Mouse (Mus musculus): ENCODE results near the gene Lpxn. TPM values are rescaled to one million over a fixed set of nuclear protein-coding genes. Genes with fewer than 3 reads are reported as not detected.

Gene Lpxn
- polyA plus RNA-seq (2015; fragmentation: Nextera tagmentation; extraction: Ambion mirVana): 1.3 and 1.7 TPM in 2 replicates

DNA sequence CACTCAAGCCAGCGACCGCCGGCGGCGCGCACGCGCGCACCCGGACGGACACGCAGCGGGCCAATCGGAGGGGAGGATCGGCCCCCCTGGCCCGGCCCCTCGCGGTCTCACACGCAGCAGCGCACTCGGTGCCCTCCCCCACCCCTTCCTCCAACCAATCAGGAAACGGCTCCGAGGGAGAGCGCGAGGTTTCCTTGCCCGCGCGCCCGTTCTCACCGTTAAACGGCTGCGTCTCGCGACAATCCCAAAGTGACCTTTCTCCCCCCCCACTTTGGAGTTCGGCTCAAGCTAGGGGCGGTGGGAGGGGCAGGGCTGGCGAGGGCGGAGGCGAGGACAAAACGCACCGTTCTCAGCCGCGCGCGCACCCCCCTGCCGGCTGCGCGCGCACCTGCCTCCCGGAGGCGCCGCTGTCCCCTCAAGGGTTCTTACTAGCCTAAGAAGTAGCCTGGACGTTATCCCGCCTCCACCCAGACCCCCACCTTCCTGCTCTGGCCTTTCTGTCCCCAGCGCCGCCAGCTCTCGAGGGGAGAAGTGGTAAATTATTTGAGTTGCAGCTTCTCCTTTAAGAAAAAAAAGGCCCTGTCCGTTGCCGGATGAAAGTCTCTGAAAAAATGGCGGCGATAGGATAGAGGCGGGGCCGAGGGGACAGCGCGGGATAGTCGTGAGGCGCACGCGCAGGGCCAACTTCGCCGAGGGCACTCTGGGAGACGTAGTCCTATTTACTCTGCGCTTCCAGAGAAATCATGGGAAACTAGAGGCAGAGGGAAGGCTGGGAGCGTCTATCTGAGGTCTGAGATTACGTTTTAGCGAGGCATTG is at the start of gene Lpxn, which contains the start of gene Zfp91:
Gene Lpxn (plus strand): TSS at position 683 of the 817 bp plus-strand sequence.
Gene Zfp91 (minus strand): TSS at position 616 of the 817 bp plus-strand sequence.
- Histone ChIP-seq H3K36me3 (no peaks in the 10 kb centered on the region), H3K9me3 (no peaks in the 10 kb centered on the region), H3K9ac (peak within 1 kb of the TSS; percentile 98), H3K4me3 (peak within 1 kb of the TSS; percentile 92), H3K27ac (peak within 1 kb of the TSS; percentile 100), H3K27me3 (no peaks in the 10 kb centered on the region), H3K4me2 (replicated peaks) (peak within 1 kb of the TSS; percentile 73), H3K4me1 (peaks cover 10% of the 10 kb centered on the region; the same call in 1 of the 2 replicates)
- under 1% methylated on average over 64 of the region's 76 CpGs for WGBS
- peak; percentile 95 for ATAC-seq (ENCODE audit: low FRiP score, low read depth)

DNA sequence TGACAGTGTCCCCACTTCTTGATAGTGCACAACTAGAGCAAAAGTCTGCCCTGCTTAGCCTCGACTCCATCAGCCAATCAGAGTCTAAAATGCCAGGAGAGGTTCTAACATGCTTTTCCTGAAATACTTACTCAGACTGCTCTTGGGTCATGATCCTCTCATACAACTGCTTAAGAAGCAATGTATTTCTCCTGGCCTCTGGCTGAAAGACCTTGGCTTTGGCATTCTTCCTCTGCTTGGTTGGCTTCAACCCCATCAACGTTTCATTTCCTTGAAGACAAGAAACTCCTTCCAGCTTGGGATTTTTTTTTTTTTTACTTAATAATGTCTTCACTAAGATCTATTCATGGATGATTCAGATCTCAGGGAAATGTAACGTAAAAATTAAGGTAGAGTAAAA is 39.7 kb upstream of the Lpxn start:
- Histone ChIP-seq H3K27ac (no peak overlapping the region), H3K9ac (no peak overlapping the region), H3K36me3 (no peaks in the 10 kb centered on the region), H3K4me3 (no peak overlapping the region), H3K4me1 (no peaks in the 10 kb centered on the region), H3K9me3 (no peaks in the 10 kb centered on the region), H3K4me2 (replicated peaks) (no peak overlapping the region), H3K27me3 (no peaks in the 10 kb centered on the region)
- WGBS: 79% methylated on average over 3 of the region's 3 CpGs
- ATAC-seq (ENCODE audit: low FRiP score, low read depth): no peak

DNA sequence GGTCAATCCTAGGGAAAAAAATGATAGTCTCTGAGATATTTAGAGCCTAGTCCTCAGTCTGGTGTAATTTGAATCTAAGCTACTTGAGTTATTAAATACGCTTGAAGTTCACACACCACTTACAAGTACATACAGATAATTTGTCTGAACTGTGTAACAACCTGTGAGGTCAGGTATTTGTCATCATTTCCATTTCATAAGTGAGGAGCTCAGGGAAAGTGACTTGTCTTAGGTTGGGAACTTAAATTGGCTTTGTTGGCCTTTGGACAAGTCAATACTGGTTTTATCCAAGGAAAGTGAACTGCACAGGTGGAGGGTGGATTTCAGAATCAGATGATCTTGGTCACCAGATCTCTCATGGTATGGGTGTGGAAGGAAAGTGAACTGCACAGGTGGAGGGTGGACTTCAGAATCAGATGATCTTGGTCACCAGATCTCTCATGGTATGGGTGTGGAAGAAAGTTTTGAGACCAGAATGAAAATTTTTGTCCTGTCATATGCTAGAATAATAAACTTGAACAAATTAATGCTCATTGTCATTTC is 37.0 kb upstream of the Lpxn start:
- no peaks in the 10 kb centered on the region for H3K9me3 ChIP-seq

GRCm38 (mm10) chr19:12759656-12760055 is 36.3 kb upstream of the Lpxn start:
- WGBS: 80% methylated on average over 2 of the region's 2 CpGs
- Histone ChIP-seq H3K36me3 (peaks cover 28% of the 10 kb centered on the region), H3K9ac (no peak overlapping the region), H3K27me3 (no peaks in the 10 kb centered on the region), H3K4me3 (no peak overlapping the region), H3K4me1 (no peaks in the 10 kb centered on the region), H3K4me2 (replicated peaks) (no peak overlapping the region), H3K27ac (no peak overlapping the region), H3K9me3 (no peaks in the 10 kb centered on the region)
- ATAC-seq (ENCODE audit: low FRiP score, low read depth): no peak

More for the DNA sequence above, 37.0 kb upstream of the Lpxn start:
- Histone ChIP-seq H3K4me3 (no peak overlapping the region), H3K27me3 (no peaks in the 10 kb centered on the region), H3K4me2 (replicated peaks) (no peak overlapping the region), H3K9ac (no peak overlapping the region), H3K36me3 (peaks cover 22% of the 10 kb centered on the region), H3K27ac (no peak overlapping the region), H3K4me1 (no peaks in the 10 kb centered on the region)
- no peak for ATAC-seq (ENCODE audit: low FRiP score, low read depth)
- 88% methylated on average over 1 of the region's 1 CpGs for WGBS

GRCm38 (mm10) chr19:12762212-12763130 is 33.5 kb upstream of the Lpxn start:
- Histone ChIP-seq H3K4me2 (replicated peaks) (no peak overlapping the region), H3K36me3 (peaks cover 39% of the 10 kb centered on the region), H3K9me3 (no peaks in the 10 kb centered on the region), H3K9ac (no peak overlapping the region), H3K27ac (no peak overlapping the region), H3K4me1 (no peaks in the 10 kb centered on the region), H3K4me3 (no peak overlapping the region), H3K27me3 (no peaks in the 10 kb centered on the region)
- WGBS: 69% methylated on average over 2 of the region's 2 CpGs
- ATAC-seq (ENCODE audit: low FRiP score, low read depth): no peak

DNA sequence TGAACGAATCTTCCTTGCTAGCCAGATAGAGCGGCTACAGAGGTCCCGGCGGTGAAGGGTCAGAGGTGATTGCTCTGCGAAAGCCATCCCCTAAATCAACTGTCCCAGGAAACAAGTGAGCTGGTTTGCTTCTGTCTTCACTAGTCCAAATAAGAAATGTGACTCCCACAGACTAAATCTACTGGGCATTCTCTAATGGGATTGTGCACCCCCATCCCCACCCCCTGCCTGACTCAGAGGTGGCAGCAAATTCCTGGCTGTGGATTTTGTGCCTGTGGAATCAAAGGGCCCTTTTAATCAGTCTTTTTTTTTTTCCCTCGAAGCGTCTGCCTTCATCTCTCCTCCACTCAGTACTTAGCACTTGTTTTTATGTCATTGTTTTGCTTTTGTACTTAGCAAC is 30.7 kb upstream of the Lpxn start, which contains the start of gene Cntf:
Gene Cntf (minus strand): TSS at position 325 of the 400 bp plus-strand sequence.
- H3K27ac ChIP-seq: no peak within 1 kb of the TSS
- peaks cover 67% of the 10 kb centered on the region for H3K36me3 ChIP-seq
- ATAC-seq (ENCODE audit: low FRiP score, low read depth): no peak
- H3K9ac ChIP-seq: no peak within 1 kb of the TSS
- 62% methylated on average over 7 of the region's 7 CpGs for WGBS
- H3K27me3 ChIP-seq: no peaks in the 10 kb centered on the region
- no peak within 1 kb of the TSS for H3K4me2 ChIP-seq (replicated peaks)
- H3K9me3 ChIP-seq: no peaks in the 10 kb centered on the region
- no peaks in the 10 kb centered on the region for H3K4me1 ChIP-seq
- H3K4me3 ChIP-seq: no peak within 1 kb of the TSS

DNA sequence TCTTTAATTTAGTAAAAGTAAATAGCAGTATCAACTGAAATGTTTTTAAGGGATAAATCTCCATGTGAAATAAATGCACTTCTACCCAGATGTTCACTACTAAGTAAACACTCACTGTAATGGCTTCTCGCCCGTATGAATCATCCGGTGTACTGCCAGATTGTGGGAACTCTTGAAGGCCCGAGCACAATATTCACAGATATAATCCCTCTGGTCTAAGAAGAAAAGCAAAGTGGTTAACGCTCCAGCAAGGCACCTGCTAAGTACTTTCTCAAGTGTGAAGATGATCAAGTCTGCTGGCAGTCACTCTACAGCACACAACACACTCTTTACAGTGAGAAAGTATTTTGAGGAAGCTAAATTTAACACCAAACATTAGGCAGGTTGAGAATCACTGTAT is 25.1 kb upstream of the Lpxn start:
- H3K4me1 ChIP-seq: no peaks in the 10 kb centered on the region
- peaks cover 50% of the 10 kb centered on the region for H3K36me3 ChIP-seq
- H3K27ac ChIP-seq: no peak overlapping the region
- ATAC-seq (ENCODE audit: low FRiP score, low read depth): no peak
- H3K4me3 ChIP-seq: no peak overlapping the region
- H3K9ac ChIP-seq: no peak overlapping the region
- 86% methylated on average over 5 of the region's 5 CpGs for WGBS
- no peaks in the 10 kb centered on the region for H3K9me3 ChIP-seq
- H3K27me3 ChIP-seq: no peaks in the 10 kb centered on the region
- H3K4me2 ChIP-seq (replicated peaks): no peak overlapping the region

DNA sequence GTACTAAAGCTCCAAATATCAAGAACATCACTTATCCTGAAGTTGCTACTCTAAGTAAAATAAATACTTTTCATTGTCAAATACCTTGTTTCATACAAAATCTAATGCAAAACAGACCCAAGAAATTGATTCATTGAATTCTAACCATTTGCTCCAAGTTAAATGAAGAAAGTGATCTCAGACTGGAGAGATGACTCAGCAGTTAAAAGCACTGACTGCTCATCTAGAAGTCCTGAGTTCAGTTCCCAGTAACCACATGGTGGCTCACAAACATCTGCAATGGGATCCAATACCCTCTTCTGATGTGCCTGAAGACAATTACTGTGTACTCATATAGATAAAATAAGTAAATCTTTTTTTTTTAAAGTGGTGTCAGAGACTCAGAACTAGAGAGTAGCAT is 15.6 kb upstream of the Lpxn start:
- no peak for ATAC-seq (ENCODE audit: low FRiP score, low read depth)

GRCm38 (mm10) chr19:12786803-12787395 is 9.1 kb upstream of the Lpxn start:
- Histone ChIP-seq H3K27me3 (no peaks in the 10 kb centered on the region), H3K4me2 (replicated peaks) (no peak overlapping the region), H3K36me3 (no peaks in the 10 kb centered on the region), H3K9ac (no peak overlapping the region), H3K9me3 (no peaks in the 10 kb centered on the region), H3K27ac (no peak overlapping the region), H3K4me1 (peaks cover 16% of the 10 kb centered on the region), H3K4me3 (no peak overlapping the region)
- 47% methylated on average over 2 of the region's 2 CpGs for WGBS
- no peak for ATAC-seq (ENCODE audit: low FRiP score, low read depth)

More for the DNA sequence above, 15.6 kb upstream of the Lpxn start:
- H3K4me1 ChIP-seq: no peaks in the 10 kb centered on the region
- no peaks in the 10 kb centered on the region for H3K27me3 ChIP-seq
- H3K9ac ChIP-seq: no peak overlapping the region
- no peak overlapping the region for H3K27ac ChIP-seq
- no peak overlapping the region for H3K4me3 ChIP-seq
- peaks cover 15% of the 10 kb centered on the region for H3K36me3 ChIP-seq
- no peaks in the 10 kb centered on the region for H3K9me3 ChIP-seq
- H3K4me2 ChIP-seq (replicated peaks): no peak overlapping the region

- Histone ChIP-seq H3K4me1 (peaks cover 16% of the 10 kb centered on the region), H3K27ac (no peak overlapping the region), H3K27me3 (no peaks in the 10 kb centered on the region), H3K9me3 (no peaks in the 10 kb centered on the region), H3K4me3 (no peak overlapping the region), H3K36me3 (no peaks in the 10 kb centered on the region), H3K4me2 (replicated peaks) (no peak overlapping the region), H3K9ac (no peak overlapping the region)
- 40% methylated on average over 4 of the region's 4 CpGs for WGBS
- ATAC-seq (ENCODE audit: low FRiP score, low read depth): no peak
These were observed 8.3 kb upstream of the Lpxn start for GRCm38 (mm10) chr19:12787721-12788120.

DNA sequence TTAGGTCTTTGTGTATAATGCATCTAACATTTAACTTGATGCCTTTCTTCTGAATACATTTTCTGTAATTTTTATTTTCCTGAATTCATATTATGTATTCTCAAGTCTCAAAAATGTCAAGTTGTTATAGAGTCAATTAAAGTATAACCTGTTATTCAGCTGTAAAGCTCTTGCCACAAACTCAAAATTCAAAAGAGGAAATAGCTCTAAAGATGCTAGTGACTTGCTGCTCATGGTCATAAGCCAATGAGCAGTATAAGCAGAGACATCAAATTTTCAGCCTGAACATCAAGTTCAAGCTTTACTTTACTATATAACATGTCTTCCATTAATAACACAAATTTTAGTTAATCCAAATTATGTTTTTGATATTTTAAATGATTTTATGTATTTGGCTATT is 3.6 kb upstream of the Lpxn start:
- Histone ChIP-seq H3K4me3 (no peak overlapping the region), H3K27me3 (no peaks in the 10 kb centered on the region), H3K4me1 (peaks cover 20% of the 10 kb centered on the region), H3K36me3 (no peaks in the 10 kb centered on the region), H3K9me3 (no peaks in the 10 kb centered on the region), H3K4me2 (replicated peaks) (no peak overlapping the region), H3K9ac (no peak overlapping the region), H3K27ac (no peak overlapping the region)
- ATAC-seq (ENCODE audit: low FRiP score, low read depth): no peak

All from limb, embryonic 13.5 days (tissue).